Mouse (Mus musculus): ENCODE measurements around the gene Mak.

GRCm38 (mm10) chr13:41123666-41124225, 44.2 kb upstream of the Mak start:
- TF ChIP-seq CTCF (IDR thresholded peaks at IDR 0.05; ENCODE audit: insufficient read depth, low read length), result no peak
- TF ChIP-seq POLR2A (IDR thresholded peaks at IDR 0.05; ENCODE audit: borderline replicate concordance, extremely low read depth, low read depth, low read length), result no peak

Measured in lung, adult 2 months (tissue).